Mouse (Mus musculus): Measurements from ENCODE around the gene Clcn6. TPM values are rescaled to one million over a fixed set of nuclear protein-coding genes. Genes with fewer than 3 reads are reported as not detected.

Clcn6 gene
- total RNA-seq, 2 experiments from 2014 or later: 7.1 to 8.5 TPM

DNA sequence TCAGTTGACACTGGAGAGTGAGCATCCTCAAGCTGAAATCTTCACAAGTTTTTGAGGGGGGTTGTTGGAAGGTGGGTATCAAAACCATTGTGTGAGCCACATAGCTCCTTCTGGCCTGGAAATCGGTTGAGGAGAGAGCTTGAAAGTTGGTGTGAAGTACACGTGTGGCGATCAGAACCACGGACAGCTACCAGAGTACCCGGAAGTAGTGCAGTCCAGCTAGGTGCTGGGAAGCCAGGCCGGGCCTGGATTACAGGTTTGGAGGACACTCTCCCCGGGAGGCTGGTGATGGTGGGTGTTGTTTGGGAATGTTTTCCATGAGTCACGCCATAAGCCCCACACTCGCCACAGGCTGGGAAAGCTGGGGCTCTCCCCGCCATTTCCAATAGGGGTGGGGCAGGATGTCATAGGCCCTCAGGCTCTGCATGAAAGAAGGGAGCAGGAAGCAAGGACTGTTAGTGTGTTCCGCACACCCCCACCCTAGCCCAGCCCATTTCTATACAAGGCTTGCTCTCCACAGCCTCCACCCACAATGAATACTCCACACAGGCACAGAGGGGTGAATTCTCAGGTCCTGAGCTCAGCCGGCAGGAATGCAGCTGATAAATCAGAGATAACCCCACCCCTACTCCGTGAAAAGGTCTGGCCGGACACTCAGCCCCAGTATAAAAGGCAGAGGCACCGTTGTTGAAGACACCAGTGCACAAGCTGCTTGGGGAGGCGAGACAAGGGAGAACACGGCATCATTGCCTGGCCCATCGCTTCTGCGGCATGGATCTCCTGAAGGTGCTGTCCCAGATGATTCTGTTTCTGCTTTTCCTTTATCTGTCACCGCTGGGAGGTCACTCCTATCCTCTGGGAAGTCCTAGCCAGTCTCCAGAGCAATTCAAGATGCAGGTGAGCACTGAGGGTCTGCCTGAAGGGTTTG is 53.2 kb downstream of the Clcn6 start, which contains the start of gene Nppb:
Nppb (plus strand) TSS at position 584 of the 928 bp plus-strand sequence.
- DNase-seq: peak; percentile 41

DNA sequence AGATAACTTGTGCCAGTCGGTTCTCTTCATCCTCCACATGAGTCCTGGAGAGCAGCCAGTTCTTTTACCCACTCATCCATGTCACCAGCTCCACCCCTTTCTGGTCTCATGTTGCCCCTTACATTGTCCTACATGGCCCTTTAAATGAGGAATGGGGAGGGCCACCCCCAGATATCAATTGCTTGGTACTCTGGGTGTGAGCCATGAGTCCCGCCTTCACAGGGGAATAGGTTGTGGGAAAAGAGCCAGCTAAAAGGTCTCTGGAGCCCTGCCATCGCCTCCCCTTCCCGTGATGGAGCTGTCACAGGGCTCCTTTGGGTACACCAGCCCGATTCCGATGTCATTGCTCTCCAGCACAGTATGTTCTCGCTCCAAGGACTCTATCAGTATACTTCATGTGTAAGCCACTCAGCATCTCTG is 59.2 kb downstream of the Clcn6 start:
- DNase-seq: no peak

DNA sequence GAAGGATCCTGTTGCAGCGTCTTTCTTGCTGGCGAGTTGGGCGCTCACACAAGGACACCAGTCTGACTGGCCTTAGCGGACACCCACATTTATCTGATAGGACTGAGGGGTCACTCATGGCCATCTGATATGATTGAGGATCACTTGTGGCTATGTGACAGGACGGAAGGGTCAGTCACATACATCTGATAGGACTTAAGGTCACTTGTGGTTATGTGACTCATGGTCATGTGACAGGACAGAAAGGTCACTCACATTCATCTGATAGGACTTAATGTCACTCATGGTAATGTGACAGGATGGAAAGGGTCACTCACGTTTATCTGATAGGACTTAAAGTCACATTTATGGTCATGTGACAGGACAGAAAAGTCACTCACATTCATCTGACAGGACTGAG is 60.2 kb downstream of the Clcn6 start:
- no peak for DNase-seq

DNA sequence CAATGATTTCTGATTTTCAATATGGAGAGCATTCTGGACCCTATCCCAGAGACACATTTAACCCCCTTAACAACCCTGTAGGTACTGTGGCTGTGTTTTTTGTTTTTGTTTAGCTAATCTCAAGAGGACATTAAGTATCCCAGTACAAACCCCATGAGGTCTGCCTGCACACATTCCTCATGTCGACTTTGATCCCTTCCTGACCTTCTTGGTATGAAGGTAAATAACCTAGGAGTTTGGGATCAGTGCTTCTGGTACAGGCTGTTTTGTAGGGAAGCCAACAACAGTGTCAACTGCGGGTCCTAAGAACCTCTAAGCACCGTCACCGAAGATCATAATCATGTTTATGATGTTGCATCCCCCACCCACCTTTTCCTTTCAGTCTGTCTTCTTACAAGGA is 60.9 kb downstream of the Clcn6 start:
- DNase-seq: no peak

DNA sequence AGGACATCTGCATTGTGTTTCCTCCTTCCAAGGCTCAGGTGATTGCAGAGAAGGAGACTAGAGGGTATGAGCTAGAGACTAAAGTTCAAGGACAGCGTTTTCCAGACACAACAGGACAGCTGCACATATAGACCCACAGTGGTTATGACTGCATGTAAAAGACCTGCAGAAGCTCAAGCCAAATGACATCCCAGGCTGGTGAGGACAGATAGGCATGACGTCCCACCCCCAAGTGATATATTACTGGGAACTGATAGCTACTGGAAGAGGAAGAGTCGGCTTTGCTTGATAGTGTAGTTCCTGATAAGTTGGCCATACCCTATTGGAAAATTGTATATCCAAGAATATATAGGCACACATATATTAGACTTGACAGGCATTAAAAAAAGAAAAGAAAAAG is 62.4 kb downstream of the Clcn6 start:
- DNase-seq: no peak

DNA sequence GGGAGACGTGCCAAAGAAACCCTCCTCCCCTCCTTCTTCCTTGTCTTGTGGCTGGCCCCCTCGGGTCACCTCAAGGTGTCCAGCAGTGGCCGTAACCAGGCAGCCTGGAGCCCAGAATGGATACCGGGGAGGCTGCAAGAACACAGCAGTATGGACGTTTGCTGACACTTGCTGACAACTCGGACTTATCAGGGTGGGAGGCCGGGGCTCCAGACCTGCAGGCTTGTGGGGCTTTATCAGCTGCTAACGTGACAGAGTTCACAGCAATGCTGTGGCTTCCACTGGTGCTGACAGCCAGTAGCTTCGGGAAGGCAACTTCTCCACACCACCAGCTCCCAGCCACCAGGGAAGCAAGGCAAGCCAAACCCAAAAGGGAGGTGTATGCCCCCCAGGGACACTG is 69.3 kb downstream of the Clcn6 start:
- DNase-seq: no peak

DNA sequence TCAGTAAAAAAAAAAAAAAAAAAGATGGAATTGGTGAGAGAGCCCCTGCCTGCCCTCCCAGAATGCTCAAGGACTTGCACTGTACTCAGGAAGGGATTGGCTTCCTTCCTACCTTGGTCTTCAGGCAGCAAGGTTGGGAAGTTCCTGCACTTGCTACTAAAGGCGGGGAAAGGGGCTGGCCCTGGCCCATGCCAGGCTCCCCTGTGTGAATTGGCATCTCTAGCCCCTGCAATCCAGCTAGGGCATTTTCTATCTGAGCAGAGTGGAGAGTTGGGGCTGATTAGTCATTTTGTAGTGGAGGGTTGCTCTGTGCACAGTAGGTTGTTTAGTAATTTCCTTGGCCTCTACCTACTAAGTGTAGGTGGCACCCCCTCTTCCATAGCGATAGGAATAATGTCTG is 69.8 kb downstream of the Clcn6 start:
- DNase-seq: no peak

DNA sequence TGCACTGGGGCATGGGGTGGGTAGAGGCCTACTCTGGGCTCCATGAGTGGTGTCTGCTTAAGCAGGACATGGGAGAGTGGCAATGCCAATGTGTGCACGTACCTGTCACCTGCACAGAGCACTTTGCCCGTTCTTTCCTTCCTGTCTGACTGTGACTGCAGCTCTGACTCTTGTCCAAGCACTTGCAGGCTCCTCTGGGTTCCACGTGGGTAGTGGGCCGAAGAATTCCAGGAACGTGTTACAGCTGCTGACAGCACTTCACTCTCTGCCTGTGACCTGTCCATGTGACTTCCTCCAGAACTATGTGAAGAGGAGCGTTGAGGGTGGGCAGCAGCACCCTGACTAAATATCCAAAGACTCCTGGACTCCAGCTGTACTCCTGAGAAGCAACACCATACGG is 72.9 kb downstream of the Clcn6 start:
- DNase-seq: no peak

DNA sequence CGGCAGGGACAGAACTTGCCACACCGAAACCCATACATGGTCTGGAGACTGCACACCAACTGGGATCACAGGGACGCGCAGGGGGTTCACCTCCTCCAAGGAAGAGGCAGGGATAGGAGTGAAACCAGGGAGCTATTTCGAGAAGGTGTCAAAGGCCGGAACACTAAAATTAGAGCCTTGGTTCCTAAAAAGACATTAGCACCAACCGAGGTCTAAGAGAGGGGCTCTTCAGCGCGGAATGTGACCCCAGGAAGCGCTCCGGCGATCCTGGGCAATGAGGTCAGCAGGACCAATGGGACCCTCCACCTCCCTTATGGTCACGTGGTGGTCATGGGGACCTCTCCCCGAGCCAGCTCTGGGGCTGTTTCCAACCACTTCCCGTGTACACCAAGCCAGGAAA is 75.0 kb downstream of the Clcn6 start:
- no peak for DNase-seq

DNA sequence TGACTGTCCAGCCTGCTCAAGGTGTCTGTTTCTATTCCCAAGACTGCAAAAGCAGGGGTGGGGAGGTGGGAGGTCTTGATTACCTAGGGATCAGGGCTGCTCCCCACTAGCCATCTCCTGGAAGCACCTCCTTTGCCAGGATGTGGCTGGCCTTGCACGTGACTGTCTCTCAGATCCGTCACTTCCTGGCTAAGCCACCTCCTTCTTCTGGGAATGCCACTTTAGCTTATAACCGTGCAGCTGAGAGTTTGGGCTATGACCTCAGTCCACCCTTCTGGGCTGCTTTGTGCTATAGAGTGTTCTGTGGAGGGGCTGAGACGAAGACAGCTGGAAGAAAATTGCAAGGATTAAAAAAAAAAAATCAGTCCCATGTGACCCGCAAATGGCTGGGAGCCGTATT is 75.8 kb downstream of the Clcn6 start:
- no peak for DNase-seq

DNA sequence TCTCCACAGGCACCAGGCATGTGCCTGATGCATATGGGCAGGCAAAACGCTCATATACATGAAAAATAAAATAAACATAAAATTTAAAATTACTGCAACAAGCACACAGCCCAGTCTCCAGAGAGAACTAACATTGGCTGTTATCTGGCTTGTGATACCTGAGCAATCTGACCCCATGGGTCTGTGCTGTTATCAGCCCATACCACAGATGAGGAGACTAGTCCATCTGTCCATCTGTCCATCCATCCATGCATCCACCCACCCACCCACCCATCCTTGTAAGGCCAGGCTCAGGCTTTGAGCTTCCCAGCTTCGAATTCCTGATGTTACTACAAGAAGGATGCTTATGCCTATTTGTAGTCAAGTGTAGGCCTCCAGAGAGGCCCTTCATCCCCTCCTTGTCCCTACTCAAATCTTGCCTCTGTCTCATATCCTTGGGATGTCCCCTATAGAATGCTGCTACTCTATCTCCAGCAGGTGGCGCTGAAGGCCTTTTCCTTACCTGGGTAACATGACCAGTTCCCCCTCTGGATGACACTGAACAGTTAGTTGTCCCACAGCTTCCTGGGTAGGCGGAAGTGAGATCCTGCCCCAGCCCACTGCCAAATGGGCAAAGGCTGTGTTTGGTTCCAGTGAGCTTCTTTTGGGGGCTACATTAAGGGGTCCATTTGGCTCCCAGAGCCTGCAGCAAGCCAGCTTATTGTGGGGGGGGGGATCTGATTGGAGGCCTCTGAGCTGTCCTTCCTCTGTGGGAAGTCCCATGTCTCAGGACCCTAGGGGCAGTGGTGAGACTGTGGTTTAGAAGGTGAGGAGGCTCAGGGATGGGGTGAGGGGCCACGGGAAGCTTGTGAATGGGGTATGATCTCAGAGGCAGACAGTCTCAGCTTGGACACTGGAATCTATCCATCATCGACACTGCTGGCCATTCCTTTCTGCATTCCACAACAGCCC is 78.5 kb downstream of the Clcn6 start:
- DNase-seq: peak; percentile 67

DNA sequence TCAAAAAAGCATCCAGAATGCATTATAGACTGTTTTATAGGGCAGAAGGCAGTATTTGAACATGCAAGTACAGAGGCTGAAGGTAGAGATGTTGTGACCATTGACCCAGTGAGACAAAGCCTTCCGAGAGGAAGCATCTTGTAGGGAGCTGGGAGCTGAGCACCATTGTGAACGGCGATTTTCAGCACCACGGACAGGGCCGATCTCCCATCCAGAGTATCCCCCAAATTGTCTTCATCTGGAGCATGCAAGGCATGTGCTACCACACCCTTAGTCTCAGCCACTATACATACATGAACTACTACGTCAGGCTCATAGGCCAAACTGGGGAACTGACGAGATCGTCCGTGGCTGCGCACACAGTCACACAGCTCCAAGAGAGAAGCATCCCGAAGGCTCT is 81.5 kb downstream of the Clcn6 start:
- no peak for DNase-seq

Other genes starting within 250 kb of the Clcn6 start
- 1 to 10 TPM; 1.5 to 2.3 TPM for gene Zfp984, start 229.0 kb downstream of the Clcn6 start, total RNA-seq (2021)
- 1 to 10 TPM; 7.2 to 8.5 TPM for gene Zfp933, start 190.5 kb downstream of the Clcn6 start, total RNA-seq (2021)
- gene Miip, start 170.0 kb downstream of the Clcn6 start, total RNA-seq (2021): 1 to 10 TPM; 6.2 to 9.2 TPM
- 1 to 10 TPM; 3.2 to 4.6 TPM for gene Fv1, start 169.8 kb downstream of the Clcn6 start, total RNA-seq (2021)
- 100 to 1,000 TPM; 254 to 282 TPM for gene Mfn2, start 134.1 kb downstream of the Clcn6 start, total RNA-seq (2021)
- 10 to 100 TPM; 50.6 to 55.3 TPM for gene Plod1, start 102.1 kb downstream of the Clcn6 start, total RNA-seq (2021)
- 10 to 100 TPM; 25.7 to 28.2 TPM for gene 2510039O18Rik, start 97.9 kb downstream of the Clcn6 start, total RNA-seq (2021)
- gene Nppb, start 53.0 kb downstream of the Clcn6 start, total RNA-seq (2021): not detected
- not detected for gene Nppa, start 38.1 kb downstream of the Clcn6 start, total RNA-seq (2021)
- gene Mthfr, start 256 bp upstream of the Clcn6 start, total RNA-seq (2021): 10 to 100 TPM; 20.0 to 23.4 TPM
- 10 to 100 TPM; 14.9 to 15.5 TPM for gene Agtrap, start 49.2 kb upstream of the Clcn6 start, total RNA-seq (2021)
- 10 to 100 TPM; 11.9 to 14.3 TPM for gene Mad2l2, start 91.6 kb upstream of the Clcn6 start, total RNA-seq (2021)
- gene Draxin, start 91.9 kb upstream of the Clcn6 start, total RNA-seq (2021): under 1 TPM; 0.16 to 0.23 TPM
- 10 to 100 TPM; 21.3 to 22.8 TPM for gene Fbxo6, start 113.3 kb upstream of the Clcn6 start, total RNA-seq (2021)
- gene Fbxo44, start 121.7 kb upstream of the Clcn6 start, total RNA-seq (2021): 1 to 10 TPM in 1 of 2 experiments, under 1 TPM in 1; 0.75 to 1.6 TPM
- under 1 TPM in 1 of 2 experiments, not detected in 1; 0.31 TPM for gene Fbxo2, start 121.8 kb upstream of the Clcn6 start, total RNA-seq (2021)
- under 1 TPM; 0.07 to 0.29 TPM for gene Disp3, start 249.1 kb upstream of the Clcn6 start, total RNA-seq (2021)

Measured in gastrocnemius, postnatal 10 days (tissue).